Mouse (Mus musculus) hematopoietic multipotent progenitor cell, adult 10-12 weeks (in vitro differentiated cells): ENCODE measurements around the gene 1520401A03Rik. TPM values are rescaled to one million over a fixed set of nuclear protein-coding genes. Genes with fewer than 3 reads are reported as not detected.

Experiments used
- polyA plus RNA-seq: library from polyadenylated mRNA; stranded (reverse); fragments of >175 nt; gene quantifications from 2 replicates; pipeline ENCODE4 v1.2.3, GENCODE M21; 2012; ENCODE audit warnings: low replicate concordance

The 1520401A03Rik gene
- not detected in 2 replicates for polyA plus RNA-seq

DNA sequence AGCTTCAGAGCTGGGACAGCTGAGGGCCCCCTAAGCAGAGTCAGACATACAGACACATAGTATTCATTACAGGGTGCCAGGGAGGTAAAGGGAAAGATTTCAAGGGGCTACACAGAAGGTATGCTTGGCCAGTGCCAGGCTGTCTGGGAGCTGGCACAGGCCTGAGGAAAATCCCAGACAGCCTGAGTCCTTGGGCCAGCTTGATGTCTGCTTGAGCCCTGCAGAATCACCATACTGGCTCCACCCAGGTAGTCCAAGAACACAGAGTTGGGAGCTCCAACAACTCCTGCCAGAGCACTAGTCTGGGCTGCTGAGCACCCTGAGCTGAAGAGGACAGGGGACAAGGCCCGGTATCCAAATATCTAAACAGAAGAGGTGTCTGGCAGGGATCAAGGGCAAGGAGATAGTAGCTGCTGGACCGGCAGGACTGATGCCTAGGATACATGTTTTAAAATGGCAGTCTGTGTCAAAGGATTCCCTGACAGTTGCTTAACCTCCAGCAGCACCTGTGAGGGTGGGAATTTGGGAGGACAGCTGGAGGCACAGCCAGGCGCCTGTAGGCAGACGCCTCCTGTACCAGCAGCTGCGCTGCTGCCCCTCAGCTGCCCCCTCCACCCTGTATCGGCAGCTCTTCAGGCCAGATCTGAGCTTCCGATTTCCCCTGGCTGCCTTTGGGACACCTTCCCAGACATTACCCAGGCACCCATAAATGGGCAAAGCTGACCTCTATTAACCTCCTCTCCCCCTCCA is at the start of gene 1520401A03Rik:
TSS of gene 1520401A03Rik (minus strand) at position 408 of the 750 bp plus-strand sequence.

DNA sequence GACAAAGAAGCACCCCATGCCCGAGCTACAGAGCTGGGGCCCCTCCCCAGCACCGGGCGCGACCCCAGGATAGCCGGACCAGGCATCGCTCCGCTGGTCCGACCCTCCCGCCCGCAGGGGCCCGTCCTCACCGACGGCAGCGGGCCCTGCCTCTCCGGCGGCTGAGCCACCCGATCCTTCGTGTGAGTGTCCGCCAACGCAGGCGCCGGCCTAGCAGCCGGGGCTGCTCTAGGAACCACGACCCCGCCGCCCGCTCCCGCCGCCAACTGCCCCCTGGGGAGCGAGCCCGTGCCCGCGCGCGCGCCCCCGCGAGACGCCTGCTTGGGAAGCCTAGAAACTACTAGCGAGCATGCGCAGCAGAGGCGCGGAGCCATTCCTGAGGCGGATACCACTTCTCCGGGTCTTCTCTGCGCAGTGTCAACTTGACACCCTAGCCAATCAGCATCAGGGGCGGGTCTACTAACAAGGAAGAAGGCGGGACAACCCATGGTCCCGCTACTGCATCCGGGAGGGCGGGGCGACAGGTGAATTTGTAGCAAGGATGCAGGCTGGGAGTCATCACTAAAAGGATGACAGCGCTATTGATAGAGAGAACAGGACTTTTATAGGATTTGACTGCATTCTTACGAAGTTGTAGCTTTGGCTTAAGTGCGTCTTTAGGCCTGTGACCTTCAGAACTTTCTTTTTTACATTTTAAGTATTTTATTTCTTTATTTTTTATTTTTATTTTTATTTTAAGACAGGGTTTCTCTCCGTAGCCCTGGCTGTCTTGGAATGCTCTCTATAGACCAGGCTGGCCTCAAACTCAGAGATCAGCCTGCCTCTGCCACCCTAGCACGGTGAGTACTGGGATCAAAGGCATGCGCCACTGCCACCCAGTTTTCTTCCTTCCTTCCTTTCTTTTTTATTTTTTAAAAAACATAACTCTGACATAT is 49.0 kb upstream of the 1520401A03Rik start, which contains the start of gene Flywch1:
TSS of gene Flywch1 (minus strand) at position 319 of the 935 bp plus-strand sequence.

DNA sequence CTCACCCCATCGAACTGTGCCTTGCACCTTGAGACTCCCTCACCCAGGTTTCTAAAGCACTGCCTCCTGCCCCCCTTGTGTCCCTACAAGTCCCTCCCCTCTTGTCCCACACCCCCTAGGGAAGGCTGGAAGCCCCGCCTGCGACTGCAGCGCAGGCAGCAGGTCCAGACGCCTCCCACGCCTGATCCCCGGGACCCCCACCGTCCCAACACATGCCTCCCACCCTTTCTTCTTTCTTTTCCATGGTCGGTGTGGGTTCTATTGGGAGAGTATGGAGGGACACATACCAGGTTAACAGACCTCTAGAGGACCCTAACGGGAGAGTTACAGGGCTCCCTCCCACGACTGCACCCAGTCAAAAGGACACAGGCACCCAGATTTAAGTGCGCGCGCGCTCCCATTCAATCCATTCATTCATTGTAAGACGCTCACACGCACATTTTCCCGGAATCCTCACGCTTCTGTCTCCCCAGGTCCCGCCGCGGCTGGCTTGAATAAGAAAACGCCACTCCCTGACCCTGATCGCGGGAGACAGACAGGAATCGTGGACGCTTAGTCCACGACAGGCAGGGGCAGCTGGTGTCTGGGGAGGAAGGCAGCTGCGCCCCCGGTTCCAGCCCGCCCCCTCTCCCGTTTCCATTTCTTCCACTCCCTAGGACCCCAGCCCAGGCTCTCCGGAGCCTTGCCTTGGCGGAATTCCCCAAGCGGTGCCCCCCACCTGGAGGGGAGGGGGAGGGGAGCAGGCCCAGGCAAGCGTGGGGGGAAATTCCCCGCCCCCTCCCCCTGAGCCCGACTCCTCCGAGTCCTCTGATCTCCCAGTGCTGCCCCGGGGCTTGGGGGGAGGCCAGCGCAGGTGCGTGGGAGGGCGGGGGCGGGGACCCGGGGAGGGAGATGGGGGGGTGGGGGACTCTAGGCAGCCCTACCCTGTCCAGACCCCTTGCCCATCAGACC is 23.0 kb upstream of the 1520401A03Rik start, which contains the start of gene Kremen2:
TSS of gene Kremen2 (minus strand) at position 533 of the 951 bp plus-strand sequence.

DNA sequence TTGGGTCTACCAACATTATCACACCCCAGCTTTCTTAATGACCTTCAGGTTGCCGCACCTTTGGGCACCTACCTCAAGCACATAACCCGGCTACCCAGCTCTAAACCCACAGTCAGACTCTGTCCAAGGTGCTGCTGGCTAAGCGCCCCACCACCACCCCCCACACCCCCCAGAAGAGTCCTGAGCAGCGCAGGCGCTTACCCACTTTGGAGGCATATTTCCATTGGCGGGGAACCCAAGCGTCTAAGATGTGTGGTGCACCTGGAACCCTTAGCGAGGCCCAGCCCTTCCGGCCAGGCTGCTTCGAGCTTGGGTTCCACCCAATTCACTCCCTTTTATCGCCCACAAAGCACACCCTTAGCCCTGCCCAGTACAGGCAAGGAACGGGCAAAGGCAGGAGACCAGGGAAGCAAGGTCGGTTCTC is 18.0 kb upstream of the 1520401A03Rik start, which contains the start of gene Paqr4:
TSS of gene Paqr4 (minus strand) at position 270 of the 424 bp plus-strand sequence.

DNA sequence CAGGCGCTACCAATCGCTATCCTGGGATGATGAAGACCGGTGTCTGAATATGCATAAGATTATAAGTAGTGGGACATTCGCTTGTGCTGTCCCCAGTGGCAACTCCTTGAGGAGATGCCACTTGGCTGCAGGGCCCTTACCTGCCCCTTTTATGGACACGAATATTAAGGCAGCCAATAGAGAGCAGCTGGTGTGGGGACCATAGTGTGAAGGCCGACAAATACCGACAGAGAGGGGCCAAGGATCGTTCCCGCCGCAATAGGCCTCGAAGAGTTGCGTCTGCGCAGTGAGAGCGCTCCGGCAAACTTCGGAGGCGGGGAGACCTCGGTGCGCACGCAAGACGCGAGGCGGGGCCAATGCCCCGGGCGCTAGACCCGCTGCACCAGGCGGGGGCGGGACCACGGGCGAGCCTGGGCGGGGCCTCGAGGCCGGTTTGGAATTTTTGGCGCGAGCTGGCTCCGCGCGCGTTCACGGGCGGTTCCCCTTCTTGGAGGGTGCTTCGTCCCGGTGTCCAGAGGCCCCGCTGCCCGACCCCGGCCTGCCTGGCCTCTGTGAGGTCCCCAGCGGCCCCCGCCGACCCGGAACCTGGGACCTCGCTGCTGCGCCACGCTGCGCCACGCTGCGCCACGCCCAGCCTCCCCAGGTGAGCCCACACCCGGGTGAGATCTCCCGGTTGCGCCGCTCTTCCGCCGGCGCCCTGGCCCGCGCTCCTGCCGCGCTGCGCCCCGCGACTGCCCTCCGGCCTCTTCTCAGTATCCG is 3.6 kb upstream of the 1520401A03Rik start, which contains the start of gene Pkmyt1:
TSS of gene Pkmyt1 (plus strand) at position 338 of the 759 bp plus-strand sequence.

DNA sequence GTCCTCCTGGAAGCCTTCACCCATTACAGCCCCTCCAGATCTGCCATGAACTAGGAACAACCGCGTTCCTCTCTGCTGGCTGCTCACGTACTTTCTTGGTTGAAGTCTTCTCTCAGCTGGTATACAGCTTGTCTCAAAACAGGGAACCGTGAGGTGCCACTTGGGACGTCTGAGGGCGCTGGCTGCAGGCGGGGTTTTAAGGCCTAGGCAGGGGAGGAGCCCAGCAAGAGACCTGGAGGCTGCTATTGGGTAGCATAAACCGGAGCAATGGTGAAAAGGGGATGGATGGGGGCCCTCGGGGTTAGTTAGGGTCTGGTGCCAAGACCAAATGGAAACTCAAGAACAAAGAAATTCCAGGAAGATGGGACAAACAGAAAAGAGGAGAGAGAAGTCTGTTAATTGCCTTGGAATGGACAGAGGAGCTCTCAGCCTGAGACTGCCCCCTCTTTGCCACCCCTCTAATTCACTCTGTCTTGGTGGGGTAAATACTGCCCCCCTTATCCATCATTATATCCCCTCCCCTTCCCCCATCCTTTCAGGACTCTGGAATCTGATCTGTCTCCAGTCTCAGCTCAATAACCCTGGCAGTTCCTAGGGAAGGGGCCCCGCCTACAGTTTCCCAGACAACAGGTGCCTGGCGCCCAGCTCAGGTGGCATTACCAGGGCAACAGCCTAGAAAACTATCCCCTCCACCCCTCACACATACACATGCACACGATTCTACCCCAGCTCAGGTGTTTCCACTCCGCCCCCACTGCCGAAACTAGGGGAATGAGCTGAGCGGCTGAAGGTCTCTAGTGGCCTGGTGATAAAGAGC is 38.5 kb downstream of the 1520401A03Rik start, which contains the start of gene Cldn9:
TSS of gene Cldn9 (minus strand) at position 171 of the 817 bp plus-strand sequence.

DNA sequence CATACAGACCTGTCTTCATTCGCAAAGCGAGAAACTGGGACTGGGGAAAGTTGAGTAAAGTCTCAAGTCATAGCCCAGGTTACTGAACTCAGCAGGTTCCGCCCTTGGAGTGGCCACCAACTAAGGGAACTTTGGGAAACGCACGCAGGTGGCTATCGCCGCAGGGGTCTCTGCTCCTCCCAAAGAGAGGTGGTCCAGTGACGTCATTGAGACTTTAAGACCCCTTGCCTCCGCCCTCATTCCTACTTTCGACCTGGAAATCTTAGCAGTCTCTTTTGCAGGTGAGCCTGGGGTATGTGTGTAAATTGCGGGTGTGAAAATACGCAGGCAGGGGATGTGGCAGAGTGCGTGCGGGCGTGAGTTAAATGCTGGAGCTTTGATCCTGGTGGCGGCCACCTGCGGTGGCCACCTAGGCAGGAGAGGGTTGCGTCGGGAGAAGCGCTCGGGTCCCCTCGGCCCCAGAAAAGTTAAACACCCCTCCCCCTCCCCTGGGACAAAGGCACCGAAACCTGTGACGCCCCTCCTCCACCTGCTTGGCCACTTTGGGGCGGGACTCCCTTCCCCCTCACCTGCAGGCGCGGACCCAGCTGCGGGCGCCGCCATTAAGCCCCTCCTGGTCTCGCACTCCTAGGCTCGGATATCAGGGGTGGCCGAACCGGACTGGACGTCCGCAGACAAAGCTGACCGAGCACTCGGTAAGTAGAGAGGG is 43.3 kb downstream of the 1520401A03Rik start, which contains the start of gene Cldn6:
TSS of gene Cldn6 (plus strand) at position 123 of the 709 bp plus-strand sequence.

DNA sequence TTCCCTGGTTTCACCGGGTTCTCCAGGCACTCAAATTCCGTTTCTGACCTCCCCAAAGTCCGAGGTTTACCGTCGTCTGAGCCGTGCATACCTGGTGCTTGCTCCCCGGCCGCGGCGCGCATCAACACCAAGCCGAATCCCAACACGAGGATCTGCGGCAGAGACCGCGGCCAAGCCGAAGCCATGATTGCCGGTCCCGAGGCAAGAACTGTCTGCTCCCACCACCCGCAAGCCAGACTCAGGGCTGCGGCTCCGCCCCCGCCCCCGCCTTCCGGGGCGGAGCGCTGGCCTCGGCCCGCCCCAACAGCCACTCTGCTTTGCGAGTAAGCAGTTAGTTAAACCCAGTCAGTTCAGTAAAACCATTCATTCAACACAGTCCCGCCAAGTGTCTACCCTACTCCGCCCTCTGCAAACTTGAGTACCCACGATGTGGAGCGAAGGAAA is 45.3 kb downstream of the 1520401A03Rik start, which contains the start of gene Tnfrsf12a:
TSS of gene Tnfrsf12a (minus strand) at position 233 of the 444 bp plus-strand sequence.

DNA sequence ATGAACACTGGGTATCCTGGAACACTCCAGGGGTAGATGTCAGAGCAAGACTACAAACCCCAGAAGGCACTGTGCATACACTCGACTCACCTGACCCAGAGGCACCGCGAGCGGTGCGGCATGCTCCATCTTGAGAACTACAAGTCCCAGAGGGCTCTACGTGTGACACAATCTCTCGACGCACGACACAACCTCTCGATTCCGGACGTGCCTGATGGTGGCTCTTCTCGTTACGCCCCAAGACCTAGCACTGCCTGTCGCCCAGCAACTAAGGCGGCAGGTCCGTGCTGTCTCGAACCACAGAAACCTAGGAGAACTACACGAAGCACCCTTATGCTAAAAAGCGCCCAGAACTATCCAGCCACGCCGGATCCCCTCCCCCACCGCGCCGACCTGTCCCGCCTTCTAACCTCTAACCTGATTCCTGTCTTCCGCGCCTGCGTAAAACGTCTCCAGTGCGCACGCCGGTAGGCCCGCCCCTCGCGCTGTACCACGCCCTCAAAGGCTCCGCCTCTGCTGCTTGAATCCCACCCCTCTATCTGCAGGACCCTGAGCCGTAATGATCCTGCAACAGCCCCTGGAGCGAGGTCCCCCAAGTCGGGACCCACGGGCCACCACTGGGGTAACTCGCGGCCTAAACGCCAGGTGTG is 49.0 kb downstream of the 1520401A03Rik start, which contains the start of the genes Hcfc1r1 and Thoc6:
TSS of gene Hcfc1r1 (plus strand) at position 173 of the 650 bp plus-strand sequence.
TSS of gene Thoc6 (minus strand) at position 459 of the 650 bp plus-strand sequence.

DNA sequence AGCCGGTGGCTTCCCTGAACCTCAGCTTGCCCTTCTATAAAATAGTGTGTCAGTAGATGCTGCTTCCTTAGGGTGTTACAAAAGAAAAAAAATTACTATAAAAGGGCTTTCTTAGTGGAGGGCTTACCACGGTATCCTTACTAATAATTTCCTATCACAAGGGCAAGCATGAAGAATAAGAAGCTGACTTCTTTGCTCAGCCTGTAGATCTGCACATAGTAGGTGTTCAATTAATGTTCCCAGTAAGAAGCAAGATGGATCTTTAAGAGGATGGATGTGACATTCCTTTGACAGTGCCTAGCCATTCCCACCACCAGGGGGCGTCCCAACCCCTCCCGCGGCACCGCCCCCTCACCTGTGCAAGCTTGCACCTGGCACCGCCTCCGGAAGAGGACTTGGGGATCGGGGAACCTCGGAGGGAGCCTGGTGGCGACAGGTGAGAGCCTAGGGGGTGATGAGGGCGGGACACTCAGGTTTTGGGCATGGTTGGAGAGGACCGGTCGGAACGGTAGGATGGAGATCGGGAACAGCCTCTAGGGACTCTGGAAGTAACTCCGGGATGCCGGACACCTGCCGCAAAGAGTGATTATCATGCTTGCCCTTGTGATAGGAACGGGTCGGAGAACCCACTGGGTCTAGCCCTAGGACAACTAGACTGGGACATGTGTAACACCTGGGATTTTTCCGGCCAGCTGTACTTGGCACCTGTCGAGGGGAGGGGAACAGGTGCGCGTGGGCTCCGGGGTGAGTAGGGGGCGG is 62.3 kb downstream of the 1520401A03Rik start, which contains the start of gene Bicdl2:
TSS of gene Bicdl2 (plus strand) at position 390 of the 759 bp plus-strand sequence.

Other genes starting within 250 kb of the 1520401A03Rik start
- not detected in 2 replicates for gene Vmn2r117, start 243.1 kb downstream of the 1520401A03Rik start, polyA plus RNA-seq
- gene Zfp213, start 158.5 kb downstream of the 1520401A03Rik start, polyA plus RNA-seq: 13.9 and 35.3 TPM in 2 replicates
- 0.14 and 0.28 TPM in 2 replicates for gene Zfp13, start 123.3 kb downstream of the 1520401A03Rik start, polyA plus RNA-seq
- not detected in 2 replicates for gene Zscan10, start 121.9 kb downstream of the 1520401A03Rik start, polyA plus RNA-seq
- gene Mmp25, start 77.5 kb downstream of the 1520401A03Rik start, polyA plus RNA-seq: 6.0 and 11.0 TPM in 2 replicates
- gene Bicdl2, start 62.3 kb downstream of the 1520401A03Rik start, polyA plus RNA-seq: 0.13 and 0.51 TPM in 2 replicates
- gene Hcfc1r1, start 49.2 kb downstream of the 1520401A03Rik start, polyA plus RNA-seq: 312 and 318 TPM in 2 replicates
- gene Thoc6, start 48.9 kb downstream of the 1520401A03Rik start, polyA plus RNA-seq: 35.4 and 57.0 TPM in 2 replicates
- gene Tnfrsf12a, start 45.3 kb downstream of the 1520401A03Rik start, polyA plus RNA-seq: 5.3 and 7.1 TPM in 2 replicates
- gene Cldn6, start 43.5 kb downstream of the 1520401A03Rik start, polyA plus RNA-seq: not detected in 2 replicates
- not detected in 2 replicates for gene Cldn9, start 38.8 kb downstream of the 1520401A03Rik start, polyA plus RNA-seq
- gene Pkmyt1, start 3.6 kb upstream of the 1520401A03Rik start, polyA plus RNA-seq: 73.1 and 119 TPM in 2 replicates
- 3.4 and 7.7 TPM in 2 replicates for gene Paqr4, start 18.1 kb upstream of the 1520401A03Rik start, polyA plus RNA-seq
- gene Kremen2, start 23.1 kb upstream of the 1520401A03Rik start, polyA plus RNA-seq: 0.36 and 1.4 TPM in 2 replicates
- gene Flywch1, start 48.8 kb upstream of the 1520401A03Rik start, polyA plus RNA-seq: 45.9 and 68.9 TPM in 2 replicates
- gene Flywch2, start 63.3 kb upstream of the 1520401A03Rik start, polyA plus RNA-seq: 2.9 and 5.6 TPM in 2 replicates
- 277 and 500 TPM in 2 replicates for gene Srrm2, start 67.7 kb upstream of the 1520401A03Rik start, polyA plus RNA-seq
- 50.9 and 630 TPM in 2 replicates for gene Elob, start 106.4 kb upstream of the 1520401A03Rik start, polyA plus RNA-seq
- 0.54 and 1.6 TPM in 2 replicates for gene Prss33, start 113.3 kb upstream of the 1520401A03Rik start, polyA plus RNA-seq
- 0.10 TPM in 1 of 2 replicates, not detected in the other for gene Prss32, start 121.1 kb upstream of the 1520401A03Rik start, polyA plus RNA-seq
- 2.9 and 3.0 TPM in 2 replicates for gene Prss41, start 121.4 kb upstream of the 1520401A03Rik start, polyA plus RNA-seq
- gene Prss21, start 145.3 kb upstream of the 1520401A03Rik start, polyA plus RNA-seq: 0.15 TPM in 1 of 2 replicates, not detected in the other
- gene Dcpp1, start 158.1 kb upstream of the 1520401A03Rik start, polyA plus RNA-seq: not detected in 2 replicates
- not detected in 2 replicates for gene Dcpp2, start 158.1 kb upstream of the 1520401A03Rik start, polyA plus RNA-seq
- gene Dcpp3, start 194.7 kb upstream of the 1520401A03Rik start, polyA plus RNA-seq: not detected in 2 replicates
- gene Sbp, start 218.9 kb upstream of the 1520401A03Rik start, polyA plus RNA-seq: not detected in 2 replicates
- not detected in 2 replicates for gene Sbpl, start 232.5 kb upstream of the 1520401A03Rik start, polyA plus RNA-seq